Mouse (Mus musculus): ENCODE measurements around the gene Ift172.

GRCm38 (mm10) chr5:31226641-31227040, 64.3 kb downstream of the Ift172 start:
- TF ChIP-seq CTCF (IDR thresholded peaks at IDR 0.05; ENCODE audit: control insufficient read depth, insufficient read depth, low read length) (no peak), POLR2A (IDR thresholded peaks at IDR 0.05; ENCODE audit: borderline replicate concordance, control insufficient read depth, low read depth, low read length) (no peak)
